Mouse (Mus musculus): Measurements from ENCODE around the gene Trim9.

Trim9 gene

DNA sequence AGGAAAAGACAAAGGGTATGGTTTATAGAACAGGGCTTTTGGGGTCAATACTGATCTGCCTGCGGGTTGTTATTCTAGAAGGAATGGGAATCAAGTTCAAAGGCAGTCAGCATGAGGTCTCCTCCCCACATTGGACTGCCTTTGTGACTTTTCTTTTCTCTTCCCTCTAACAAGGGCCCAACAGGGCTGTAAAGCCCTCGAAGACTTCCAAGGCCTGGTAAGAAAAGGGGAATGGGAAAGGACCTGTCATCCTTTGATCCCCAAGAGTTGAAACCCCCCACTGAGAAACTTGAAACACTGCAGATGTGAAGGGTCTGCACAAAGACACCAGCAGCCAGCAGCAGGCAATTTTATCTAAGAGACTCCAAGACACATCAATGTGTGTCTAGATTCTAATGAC, 21.0 kb downstream of the Trim9 start:
- DNase-seq (ENCODE audit: low spot score): no peak

DNA sequence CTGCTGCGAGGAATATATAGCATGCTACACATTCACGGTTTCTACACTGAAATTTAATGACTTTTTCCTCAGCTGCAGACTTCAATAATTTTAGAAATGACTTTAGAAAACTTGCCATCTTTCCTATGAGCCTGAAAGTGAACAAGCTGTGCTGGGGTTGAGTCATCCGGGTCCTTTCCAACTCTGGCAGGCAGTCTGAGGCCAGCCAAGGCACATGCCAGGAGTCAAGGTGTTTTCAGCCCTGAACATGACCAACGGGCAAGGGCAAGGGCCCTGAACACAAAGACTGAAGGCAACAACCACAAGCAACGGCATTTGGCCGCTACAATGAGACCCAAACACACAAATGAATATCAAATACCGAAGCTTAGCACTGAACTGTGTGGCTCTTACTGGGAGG, 21.6 kb downstream of the Trim9 start:
- DNase-seq (ENCODE audit: low spot score): no peak

DNA sequence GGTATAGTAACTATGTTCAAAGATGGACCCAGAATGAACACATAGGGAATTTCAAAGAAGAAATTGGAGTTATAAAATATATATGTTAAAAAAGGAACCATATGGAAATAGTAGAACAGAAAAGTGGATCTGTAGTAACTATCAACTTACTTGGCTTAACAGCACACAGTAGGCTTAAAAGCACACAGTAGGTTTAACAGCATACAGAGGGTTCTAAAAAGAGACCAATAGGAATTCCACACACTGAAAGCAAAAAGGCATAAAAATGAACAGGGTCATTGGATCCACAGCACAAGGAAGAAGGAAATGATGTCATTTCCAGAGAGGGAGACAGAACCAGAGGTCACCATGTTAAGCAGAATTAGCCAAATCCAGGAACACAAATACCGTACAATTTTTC, 24.6 kb downstream of the Trim9 start:
- DNase-seq (ENCODE audit: low spot score): no peak

DNA sequence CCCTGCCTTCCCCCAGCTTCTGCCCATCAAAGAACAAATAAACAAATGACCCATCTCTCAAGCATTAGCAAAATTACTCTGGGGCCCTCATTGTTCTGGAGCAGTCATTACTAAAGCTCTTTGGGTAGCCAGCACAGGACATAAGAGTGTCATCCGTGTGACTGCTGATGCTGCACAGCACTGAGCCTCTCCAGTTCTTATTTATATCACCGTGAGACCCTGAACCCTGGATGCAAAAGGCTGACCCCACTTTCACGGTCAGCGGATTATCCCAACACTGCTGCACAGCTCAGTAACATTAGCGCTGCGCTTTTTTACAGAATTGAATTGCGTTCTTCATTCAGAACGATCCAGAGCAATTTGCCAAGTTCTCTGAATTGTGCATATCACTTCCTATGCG, 31.3 kb downstream of the Trim9 start:
- no peak for DNase-seq (ENCODE audit: low spot score)

DNA sequence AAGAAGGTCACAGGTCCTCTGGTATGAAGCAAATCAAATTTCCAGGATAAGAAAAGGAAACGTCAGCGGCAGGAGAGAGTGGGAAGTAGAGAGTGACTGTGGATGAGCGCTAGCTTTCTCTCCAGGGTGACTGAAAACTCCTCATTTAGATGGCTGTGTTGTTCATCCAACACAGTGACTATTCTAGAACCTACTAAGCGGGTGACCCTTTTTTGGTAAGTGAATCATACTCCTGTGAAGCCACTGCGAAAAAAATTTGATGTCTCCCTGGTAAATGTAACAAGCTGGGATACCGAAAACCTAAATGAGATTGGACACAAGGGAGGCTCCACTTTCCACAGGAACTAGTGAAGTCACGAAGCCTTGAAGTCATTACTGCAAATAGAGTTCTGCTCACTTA, 39.5 kb downstream of the Trim9 start:
- no peak for DNase-seq (ENCODE audit: low spot score)

DNA sequence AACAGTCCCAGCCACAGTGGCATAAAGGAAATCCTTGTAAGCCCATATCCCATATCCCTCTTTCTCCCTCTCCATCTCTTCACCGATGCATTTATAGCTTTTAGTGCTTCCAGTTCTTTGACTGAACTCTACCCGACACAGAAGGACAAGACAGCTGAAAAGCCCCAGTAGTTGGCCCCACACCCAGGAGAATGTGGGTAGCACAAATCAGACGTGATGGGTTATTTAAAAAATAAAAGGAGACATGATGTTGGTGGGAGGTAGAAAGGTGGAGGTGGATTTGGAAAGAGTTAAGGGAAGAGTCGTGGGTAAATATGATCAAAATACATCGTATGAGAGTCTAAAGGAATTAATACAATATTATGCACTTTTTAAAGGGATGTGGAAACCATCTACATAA, 40.4 kb downstream of the Trim9 start:
- DNase-seq (ENCODE audit: low spot score): no peak

DNA sequence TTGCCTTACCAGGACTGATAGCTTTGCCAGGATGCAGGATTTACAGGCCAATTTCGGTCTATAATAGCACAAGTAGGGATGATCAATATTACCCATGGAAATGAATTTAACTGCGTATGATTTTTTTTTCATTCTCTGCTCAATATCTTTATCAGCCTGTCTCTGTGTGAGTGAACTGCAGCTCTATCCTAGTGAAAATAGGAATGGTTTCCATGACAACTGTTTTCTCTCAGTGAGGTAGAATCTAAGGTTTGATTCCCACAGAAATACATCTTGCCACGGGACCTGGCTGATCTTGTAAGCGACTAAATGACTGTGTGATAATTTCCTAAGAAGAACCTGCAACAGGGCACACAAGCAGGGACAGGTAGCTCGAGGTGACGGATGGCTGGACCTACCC, 43.4 kb downstream of the Trim9 start:
- no peak for DNase-seq (ENCODE audit: low spot score)

DNA sequence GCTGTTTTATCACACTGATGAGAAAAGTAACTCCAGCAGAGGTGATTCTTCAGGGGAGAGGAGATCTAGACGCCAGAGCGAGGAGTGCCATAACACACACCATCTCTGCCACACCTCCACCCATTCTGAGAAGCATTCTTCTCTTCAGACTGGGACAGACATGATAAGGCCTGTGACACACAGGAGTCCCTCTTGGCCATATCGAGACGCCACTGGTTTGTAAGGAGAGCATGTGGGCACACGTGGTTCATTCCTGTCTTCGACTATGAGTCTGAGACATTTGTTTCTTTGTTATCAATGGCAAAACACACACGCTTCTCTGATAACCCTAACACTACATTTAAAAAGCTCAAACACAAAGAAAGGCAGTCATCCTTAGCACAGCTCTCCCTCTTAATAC, 43.9 kb downstream of the Trim9 start:
- DNase-seq (ENCODE audit: low spot score): no peak

DNA sequence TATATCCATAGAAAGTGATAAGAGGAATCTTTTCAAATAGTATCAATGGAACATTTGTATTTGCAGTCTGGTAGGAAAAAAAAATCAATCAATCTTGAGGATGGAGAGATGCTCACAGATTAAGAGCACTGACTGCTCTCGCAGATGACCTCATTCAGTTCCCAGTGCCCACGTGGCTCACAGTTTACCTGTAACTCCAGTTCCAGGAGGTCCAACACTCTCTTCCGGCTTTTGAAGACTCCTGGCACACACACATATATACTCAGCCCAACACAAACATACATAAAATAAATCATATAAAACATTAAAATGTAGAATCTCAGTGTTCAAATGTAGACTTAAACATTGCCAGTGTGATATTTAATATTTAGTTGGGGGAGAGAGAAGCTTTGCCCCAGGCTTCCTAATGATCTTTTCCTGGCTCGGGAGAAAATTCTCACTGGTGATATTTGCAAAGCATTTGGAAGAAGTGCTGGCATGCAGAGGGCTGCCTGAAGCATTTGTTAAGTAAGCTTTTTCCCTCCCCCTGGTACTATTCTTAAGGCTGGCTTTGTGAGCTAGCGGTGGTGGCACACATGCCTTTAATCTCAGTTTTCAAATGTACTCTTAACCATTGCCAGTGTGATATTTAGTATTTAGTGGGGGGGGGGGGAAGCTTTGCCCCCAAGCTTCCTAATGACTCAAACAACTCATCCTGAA, 45.2 kb downstream of the Trim9 start:
- DNase-seq (ENCODE audit: low spot score): no peak

DNA sequence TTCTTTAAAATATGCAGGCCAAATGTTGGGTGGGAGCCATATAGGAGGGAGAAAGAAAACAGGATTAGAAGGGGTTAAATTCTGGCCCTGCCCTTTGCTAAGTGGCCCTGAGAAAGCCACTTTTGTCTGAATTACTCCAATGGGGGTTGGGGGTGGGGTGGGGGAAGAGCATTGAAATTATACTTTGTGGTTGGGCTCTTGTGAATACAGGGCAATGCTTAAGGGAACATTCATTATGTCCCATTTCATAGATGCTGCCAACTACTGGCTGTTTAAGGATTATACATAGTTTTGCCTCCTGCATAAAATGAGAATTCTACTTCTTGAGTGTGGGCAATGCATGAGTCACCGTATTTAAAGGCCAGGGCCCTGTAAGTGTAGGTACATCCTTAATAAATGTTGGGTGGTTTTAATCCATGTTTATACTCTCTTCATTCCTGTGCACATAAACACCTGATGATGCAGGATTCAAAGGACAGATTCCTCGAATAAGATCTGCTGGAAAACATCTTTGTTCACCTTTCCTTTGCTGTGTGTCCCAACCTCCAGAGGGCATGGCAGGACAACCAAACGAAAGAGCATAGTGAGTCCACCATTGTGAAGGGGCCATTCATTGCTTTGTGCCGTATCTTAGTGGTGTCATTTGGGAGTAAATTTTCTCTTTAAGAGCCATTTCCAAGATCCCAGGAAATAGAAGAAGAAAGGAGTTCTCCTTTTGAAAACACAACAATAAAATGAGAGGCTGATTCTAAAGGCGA, 53.3 kb downstream of the Trim9 start:
- no peak for DNase-seq (ENCODE audit: low spot score)

DNA sequence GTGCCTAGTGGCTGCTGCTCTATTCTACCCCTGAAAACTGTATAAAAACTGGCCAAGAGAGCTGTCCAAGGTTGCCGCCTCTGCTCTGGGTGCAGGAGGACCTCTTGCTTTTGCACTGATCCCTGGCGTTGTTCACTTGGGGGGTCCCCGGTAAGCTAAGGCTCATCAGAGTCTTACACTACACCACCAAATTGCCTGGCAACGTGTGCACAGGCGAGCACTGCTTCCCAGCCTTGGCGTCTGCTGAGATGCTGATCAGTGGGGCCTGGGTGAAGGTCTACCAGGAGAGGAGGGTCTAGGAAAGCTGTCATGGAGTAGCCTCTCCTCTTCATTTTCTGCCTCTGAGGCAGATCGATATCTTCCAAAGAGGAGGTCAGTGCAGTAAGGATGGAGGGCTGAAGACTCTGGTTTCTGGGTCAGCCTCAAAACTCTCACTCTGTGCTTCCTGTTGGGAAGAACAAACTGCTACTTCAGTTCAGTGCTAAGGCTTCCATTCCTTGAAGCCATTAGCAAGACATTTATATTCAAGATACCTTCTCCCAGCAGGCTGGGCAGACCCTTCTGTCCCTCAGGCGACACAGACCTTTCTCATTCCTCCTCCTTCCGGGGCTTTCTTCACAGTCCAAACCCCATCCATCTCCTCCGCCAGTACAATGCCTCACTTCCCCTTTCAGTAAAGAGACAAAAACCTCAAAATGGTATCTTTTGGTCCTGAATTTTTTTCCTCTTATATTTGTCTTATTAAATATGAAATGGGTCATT, 54.1 kb downstream of the Trim9 start:
- DNase-seq (ENCODE audit: low spot score): no peak

DNA sequence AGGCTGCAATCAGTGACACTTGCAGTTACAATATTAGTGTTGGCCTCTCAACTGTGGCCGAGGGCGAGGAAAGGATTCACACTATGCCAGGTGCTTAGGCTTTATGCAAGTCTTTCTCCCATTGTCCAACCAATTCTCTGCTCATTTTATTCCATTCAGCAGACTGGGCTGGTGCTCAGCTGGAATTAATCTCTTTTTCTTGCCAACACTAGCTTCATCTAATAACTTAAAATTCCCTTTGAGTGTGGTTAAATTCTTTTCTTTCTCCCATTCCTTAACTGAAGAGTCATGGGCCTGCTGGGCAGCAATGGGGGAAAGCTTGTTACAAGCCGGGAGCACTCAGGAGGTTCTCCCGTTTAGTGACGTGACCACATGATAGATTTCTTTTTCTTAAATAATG, 61.9 kb downstream of the Trim9 start:
- DNase-seq (ENCODE audit: low spot score): no peak

DNA sequence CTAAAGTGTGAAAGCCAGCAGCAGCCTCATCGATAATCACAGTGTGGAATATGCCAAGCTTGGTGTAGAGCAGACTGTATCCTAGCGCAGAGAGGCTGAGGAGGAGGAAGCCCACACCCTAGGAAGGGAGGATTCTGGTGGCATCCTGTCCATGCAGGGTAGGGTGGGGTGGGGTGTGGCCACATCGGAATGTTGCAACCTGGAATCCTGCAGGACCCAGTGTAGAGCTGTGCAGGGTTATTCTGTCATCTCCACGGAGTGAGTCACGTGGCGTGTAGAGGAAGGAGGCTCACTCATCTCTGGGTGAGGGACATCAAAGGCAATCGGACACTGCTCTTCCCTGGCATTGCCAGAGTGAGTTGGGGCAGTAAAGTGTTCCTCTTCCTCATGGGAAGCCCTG, 62.4 kb downstream of the Trim9 start:
- no peak for DNase-seq (ENCODE audit: low spot score)

DNA sequence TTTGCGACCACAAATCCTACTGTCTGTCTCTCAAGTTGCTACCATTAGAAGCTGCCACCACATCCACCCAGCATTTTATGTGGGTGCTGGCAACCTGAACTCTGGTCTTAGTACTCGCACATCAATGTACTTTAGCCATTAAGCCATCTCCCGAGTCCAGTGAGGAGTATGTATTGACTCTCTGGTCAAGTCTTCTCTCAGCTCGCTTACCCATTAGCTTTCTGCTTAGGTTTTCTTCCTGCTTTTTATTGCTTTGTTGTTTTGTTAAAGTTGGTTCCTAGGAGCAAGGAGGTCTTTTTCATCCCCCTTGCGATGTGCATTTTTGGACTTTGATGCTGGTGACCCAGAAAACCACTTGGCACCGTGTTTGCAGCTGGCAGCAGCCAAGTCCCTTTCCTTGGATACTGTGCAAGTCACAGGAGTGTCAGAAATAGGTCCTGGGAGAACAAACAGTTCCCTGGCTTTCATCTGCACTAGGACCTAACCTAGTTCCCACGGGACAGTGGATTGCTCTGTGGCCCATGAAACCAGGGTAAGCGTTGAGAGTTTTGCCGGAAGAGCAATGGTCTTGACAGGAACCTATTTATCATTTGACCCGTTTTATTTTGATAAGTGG, 64.2 kb downstream of the Trim9 start:
- peak; percentile 19 for DNase-seq (ENCODE audit: low spot score)

DNA sequence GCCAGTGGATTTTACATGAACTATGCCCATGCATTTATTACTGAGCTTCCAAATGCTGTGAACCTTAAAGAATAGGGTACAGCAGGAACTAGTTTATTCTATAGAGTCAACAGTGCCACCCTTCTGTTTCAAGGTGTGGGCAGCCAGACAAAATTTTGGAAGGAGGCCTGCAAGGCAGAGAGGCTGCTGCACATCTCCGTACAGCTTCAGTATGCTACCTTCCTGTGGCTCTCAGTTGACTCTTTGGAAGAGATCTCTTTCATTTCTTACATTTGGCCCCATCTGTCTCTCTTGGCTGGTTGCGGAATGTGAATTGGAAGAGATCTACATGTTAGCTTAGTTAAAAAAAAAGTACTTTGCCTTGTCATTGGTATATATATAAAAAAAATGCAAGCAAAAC, 66.5 kb downstream of the Trim9 start:
- DNase-seq (ENCODE audit: low spot score): no peak

DNA sequence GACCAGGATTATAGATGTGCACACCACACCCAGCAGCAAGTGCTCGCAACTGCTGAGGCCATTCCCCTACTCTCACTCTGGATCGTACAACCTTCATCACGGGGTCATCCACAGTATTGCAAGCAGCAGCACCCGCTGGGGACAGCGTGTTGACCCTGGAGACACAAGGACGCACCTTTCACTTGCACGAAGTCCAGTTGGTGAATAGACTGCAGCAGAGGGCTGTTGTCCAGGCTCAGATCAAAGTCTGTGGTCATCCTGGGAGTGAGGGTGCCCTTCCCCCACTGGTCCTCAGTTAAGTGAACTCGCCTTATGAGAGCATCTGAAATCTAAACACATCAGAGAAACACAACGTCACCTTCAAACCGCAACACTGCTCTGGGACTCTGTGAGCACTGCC, 67.0 kb downstream of the Trim9 start:
- DNase-seq (ENCODE audit: low spot score): no peak

DNA sequence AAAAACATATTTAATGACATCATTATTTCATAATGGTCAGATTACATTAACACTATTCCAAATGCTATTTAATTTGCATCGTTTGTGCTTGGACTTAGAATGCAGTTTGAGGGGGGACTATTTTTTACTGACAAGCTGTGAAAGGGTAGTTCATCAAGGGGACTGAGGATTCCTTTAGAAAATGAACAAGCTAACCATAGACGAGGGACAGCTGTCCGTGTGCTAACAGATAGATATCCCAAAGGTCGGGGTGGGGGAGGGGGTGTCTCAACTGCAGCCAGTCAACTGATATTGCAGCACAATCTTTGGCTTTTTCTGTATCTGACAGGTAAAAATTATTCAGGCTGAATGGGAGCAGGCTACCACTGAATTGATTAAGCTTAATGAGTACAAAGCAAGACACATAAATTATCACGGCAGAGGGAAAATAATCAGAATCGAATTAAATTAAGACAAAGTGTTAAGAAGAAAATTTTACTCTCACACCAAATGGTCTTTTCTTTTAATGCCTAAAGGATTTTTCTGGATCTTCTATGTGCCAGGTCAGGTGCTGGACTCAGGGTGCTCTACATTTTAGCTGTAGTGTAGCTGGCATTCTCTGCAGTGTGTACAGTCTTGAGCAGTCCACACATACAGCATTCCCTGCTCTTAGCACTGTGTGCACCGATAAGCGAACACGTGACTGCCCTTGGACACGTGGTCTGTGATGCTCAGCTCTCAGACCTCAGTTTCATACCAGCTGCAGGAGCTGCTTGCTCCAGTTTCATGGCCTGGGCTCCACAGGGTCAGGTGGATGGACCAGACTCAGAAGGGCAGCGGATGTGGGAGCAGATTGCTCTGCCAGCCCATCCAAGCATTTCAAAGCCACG, 70.1 kb downstream of the Trim9 start:
- DNase-seq (ENCODE audit: low spot score): no peak

DNA sequence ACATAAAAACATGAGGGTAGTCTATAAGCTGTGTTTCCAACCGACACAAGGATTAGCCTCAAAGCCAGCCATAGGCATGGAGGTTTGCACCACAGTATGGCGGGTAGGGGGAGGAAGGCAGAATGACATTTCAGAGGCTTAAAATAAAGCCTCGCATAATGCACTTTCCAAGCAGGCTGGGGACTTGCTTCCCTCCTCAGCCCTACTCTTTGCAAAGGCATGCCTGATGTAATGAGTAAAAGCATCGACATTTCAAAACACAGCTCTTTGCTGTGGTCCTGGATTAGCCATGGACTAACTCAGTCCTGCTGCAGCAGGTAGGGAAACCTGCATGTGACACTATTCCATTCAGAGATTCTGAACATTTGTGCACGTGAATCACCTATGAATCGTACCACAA, 77.7 kb downstream of the Trim9 start:
- no peak for DNase-seq (ENCODE audit: low spot score)

DNA sequence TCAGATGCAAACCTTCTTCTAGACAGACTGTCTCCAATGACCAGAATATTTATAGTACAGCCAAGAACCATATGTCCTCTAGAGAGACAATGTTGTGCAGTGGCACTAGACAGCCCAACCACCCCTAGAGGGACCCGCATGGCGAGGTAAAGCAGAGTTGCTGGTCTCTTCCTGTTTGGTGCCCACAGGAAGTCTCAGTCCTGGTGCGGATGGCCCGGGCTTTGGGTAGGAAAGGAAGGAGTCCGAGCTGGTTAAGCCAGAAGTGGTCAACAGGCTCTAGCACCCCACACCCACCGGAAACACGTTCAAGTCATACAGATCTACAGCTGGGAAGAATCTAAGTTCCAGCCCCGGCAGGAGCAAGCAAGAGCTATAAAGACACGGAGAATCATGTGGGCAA, 80.1 kb downstream of the Trim9 start:
- no peak for DNase-seq (ENCODE audit: low spot score)

DNA sequence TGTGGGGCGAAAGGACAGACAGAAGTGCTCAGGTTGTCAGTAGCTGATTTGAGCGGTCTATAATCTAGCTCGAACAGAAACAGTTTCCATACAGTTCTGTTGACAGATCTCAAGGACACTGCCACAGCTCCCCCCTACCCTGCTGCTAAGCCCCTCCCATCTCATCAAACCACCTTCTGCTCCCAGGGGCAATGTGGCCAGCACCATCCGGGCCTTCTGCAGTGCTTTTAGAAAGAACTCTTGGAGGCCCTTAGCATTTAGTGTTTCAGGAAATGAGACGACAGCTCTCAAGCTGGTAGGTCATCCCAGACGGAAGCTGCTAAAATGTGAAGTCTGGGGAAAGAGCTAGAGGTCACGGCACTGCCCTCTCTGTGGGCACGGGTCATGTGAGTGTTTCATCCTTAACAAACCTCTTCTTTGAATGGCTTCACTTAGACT, 80.9 kb downstream of the Trim9 start:
- DNase-seq (ENCODE audit: low spot score): no peak

DNA sequence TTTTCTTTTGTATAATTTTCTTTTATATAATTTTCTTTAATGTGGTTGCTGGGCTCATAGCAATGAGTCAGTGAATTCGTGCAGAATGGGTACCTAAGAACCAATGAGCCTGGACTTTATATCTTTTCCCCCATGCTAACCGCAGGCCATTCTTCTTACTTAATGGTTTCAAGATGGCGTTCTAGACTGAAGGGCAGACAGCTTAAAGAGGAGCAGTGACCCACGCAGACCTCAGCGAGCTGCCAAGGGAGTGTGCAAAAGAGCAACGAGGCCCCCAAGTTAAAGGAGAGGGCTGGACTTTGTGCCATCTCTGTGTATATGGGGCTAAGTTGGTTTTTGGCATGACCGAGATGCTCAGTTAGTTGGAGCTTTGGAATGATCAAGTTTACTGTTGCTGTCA, 83.7 kb downstream of the Trim9 start:
- no peak for DNase-seq (ENCODE audit: low spot score)

Measured in testis, postnatal 14 days (tissue).